Mouse (Mus musculus) Patski (cell line): ENCODE measurements around the gene Clrn1. TPM values are rescaled to one million over a fixed set of nuclear protein-coding genes. Genes with fewer than 3 reads are reported as not detected.

Experiments
- ATAC-seq: fragments of 100-300 bp; one replicate; pipeline ENCODE4 v1.8.0; 2021
- CTCF ChIA-PET: fragments of 350-600 bp; sonication (Branson Sonifier 250); formaldehyde crosslinking; loops from one replicate; lab custom pipeline; 2022; ENCODE audit warnings: inconsistent platforms; lab: Charles Lee
- POLR2A ChIA-PET: fragments of 350-600 bp; sonication (Branson Sonifier 250); formaldehyde crosslinking; loops from one replicate; lab custom pipeline; 2022; ENCODE audit warnings: antibody characterized with exemption, inconsistent platforms; lab: Charles Lee
- DNase-seq: peaks from one replicate; pipeline ENCODE4 v3.0.0-alpha.2; 2011; ENCODE audit warnings: low read depth, low spot score
- H3K27me3 ChIP-seq: fragments of 371-371 bp; one replicate; pipeline ENCODE4 v1.5.1; 2021
- CTCF ChIP-seq: fragments of 100-300 bp; IDR thresholded peaks from one replicate; pipeline ENCODE4 v1.5.1; 2021
- in situ Hi-C: fragments of 300-500 bp; cut with MboI; formaldehyde crosslinking; loops from 3 replicates; pipeline ENCODE4 v1.11.1; 2018; ENCODE audit warnings: low pct_unique_long_range_greater_than_20kb, mixed read lengths
- polyA plus RNA-seq: library from polyadenylated mRNA; unstranded; gene quantifications from one replicate; pipeline ENCODE4 v1.2.3, GENCODE M21; 2021

Clrn1 gene
- not detected for polyA plus RNA-seq

GRCm38 (mm10) chr3:58884801-58885573, at the start of gene Clrn1:
Clrn1 (minus strand) TSS chr3:58885340.
- no peak for ATAC-seq
- ChIA-PET POLR2A (interaction anchor here (0.6 kb wide), 1 partner anchor 116 kb away, joined by 5 read pairs; no protein-coding TSS in a partner anchor), CTCF (interaction anchor here (0.8 to 1.5 kb wide), 5 partner anchors 11 to 174 kb away, joined by 3 read pairs; no protein-coding TSS in a partner anchor)
- no peaks in the 10 kb centered on the region for H3K27me3 ChIP-seq
- DNase-seq: no peak
- in situ Hi-C loops: no loop called here
- no peak for TF ChIP-seq CTCF

- POLR2A ChIA-PET: no interaction called here
- CTCF ChIA-PET: interaction anchor here (1.0 kb wide), 1 partner anchor 10 kb away, joined by 3 read pairs; no protein-coding TSS in a partner anchor
- no peaks in the 10 kb centered on the region for H3K27me3 ChIP-seq
- TF ChIP-seq CTCF: no peak
- in situ Hi-C loops: no loop called here
- ATAC-seq: peak; percentile 78
- DNase-seq: peak; percentile 96
Observed at GRCm38 (mm10) chr3:58924027-58924426, 38.9 kb upstream of the Clrn1 start.

- POLR2A ChIA-PET: no interaction called here
- ATAC-seq (peak; percentile 6), DNase-seq (no peak)
- in situ Hi-C loops: no loop called here
- TF ChIP-seq CTCF: no peak
- H3K27me3 ChIP-seq: no peaks in the 10 kb centered on the region
- CTCF ChIA-PET: interaction anchor here (1.0 kb wide), 1 partner anchor 11 kb away, joined by 3 read pairs; no protein-coding TSS in a partner anchor
Observed at GRCm38 (mm10) chr3:58923140-58923539, 38.0 kb upstream of the Clrn1 start.

- in situ Hi-C loops: no loop called here
- ATAC-seq: no peak
- DNase-seq: no peak
- CTCF ChIA-PET: no interaction called here
- POLR2A ChIA-PET: interaction anchor here (1.0 kb wide), 1 partner anchor 10 kb away, joined by 3 read pairs; no protein-coding TSS in a partner anchor
- no peaks in the 10 kb centered on the region for H3K27me3 ChIP-seq
- TF ChIP-seq CTCF: no peak
Observed at GRCm38 (mm10) chr3:58922636-58923035, 37.5 kb upstream of the Clrn1 start.

GRCm38 (mm10) chr3:58921316-58921715, 36.2 kb upstream of the Clrn1 start:
- POLR2A ChIA-PET: no interaction called here

GRCm38 (mm10) chr3:58904656-58905055, 19.5 kb upstream of the Clrn1 start:
- CTCF ChIA-PET: interaction anchor here (0.8 kb wide), 1 partner anchor 25 kb away, joined by 3 read pairs; no protein-coding TSS in a partner anchor

More at GRCm38 (mm10) chr3:58921316-58921715, 36.2 kb upstream of the Clrn1 start:
- CTCF ChIA-PET: interaction anchor here (0.8 to 1.7 kb wide), 3 partner anchors 8 to 61 kb away, joined by 3 to 4 read pairs (median 3); no protein-coding TSS in a partner anchor
- ATAC-seq (no peak), DNase-seq (no peak)
- H3K27me3 ChIP-seq: no peaks in the 10 kb centered on the region
- TF ChIP-seq CTCF: no peak
- in situ Hi-C loops: no loop called here

GRCm38 (mm10) chr3:58902051-58902758, 17.1 kb upstream of the Clrn1 start:
- no peak for TF ChIP-seq CTCF
- CTCF ChIA-PET: interaction anchor here (0.8 to 1.8 kb wide), 4 partner anchors 13 to 19 kb away, joined by 3 to 4 read pairs (median 4); no protein-coding TSS in a partner anchor

More at GRCm38 (mm10) chr3:58904656-58905055, 19.5 kb upstream of the Clrn1 start:
- DNase-seq (no peak), ATAC-seq (no peak)
- peaks cover 10% of the 10 kb centered on the region for H3K27me3 ChIP-seq
- in situ Hi-C loops: no loop called here
- no peak for TF ChIP-seq CTCF
- POLR2A ChIA-PET: no interaction called here

GRCm38 (mm10) chr3:58895131-58895530, 10.0 kb upstream of the Clrn1 start:
- DNase-seq: no peak
- ChIA-PET POLR2A (no interaction called here), CTCF (interaction anchor here (1.5 kb wide), 1 partner anchor 108 kb away, joined by 3 read pairs; no protein-coding TSS in a partner anchor)

More at GRCm38 (mm10) chr3:58902051-58902758, 17.1 kb upstream of the Clrn1 start:
- peaks cover 6% of the 10 kb centered on the region for H3K27me3 ChIP-seq
- POLR2A ChIA-PET: interaction anchor here (0.8 kb wide), 1 partner anchor 19 kb away, joined by 4 read pairs; no protein-coding TSS in a partner anchor
- in situ Hi-C loops: no loop called here
- ATAC-seq (no peak), DNase-seq (no peak)

GRCm38 (mm10) chr3:58894529-58894928, 9.4 kb upstream of the Clrn1 start:
- no peaks in the 10 kb centered on the region for H3K27me3 ChIP-seq
- in situ Hi-C loops: no loop called here
- TF ChIP-seq CTCF: no peak
- no peak for DNase-seq
- POLR2A ChIA-PET: no interaction called here
- no peak for ATAC-seq
- CTCF ChIA-PET: interaction anchor here (1.5 kb wide), 1 partner anchor 108 kb away, joined by 3 read pairs; no protein-coding TSS in a partner anchor

More at GRCm38 (mm10) chr3:58895131-58895530, 10.0 kb upstream of the Clrn1 start:
- no peaks in the 10 kb centered on the region for H3K27me3 ChIP-seq
- no peak for TF ChIP-seq CTCF
- ATAC-seq: no peak
- in situ Hi-C loops: no loop called here

- DNase-seq: no peak
- ChIA-PET POLR2A (no interaction called here), CTCF (interaction anchor here (1.0 to 1.9 kb wide), 3 partner anchors 9 to 169 kb away, joined by 3 to 6 read pairs (median 3); no protein-coding TSS in a partner anchor)
- H3K27me3 ChIP-seq: no peaks in the 10 kb centered on the region
- in situ Hi-C loops: no loop called here
- TF ChIP-seq CTCF: no peak
- ATAC-seq: no peak
Observed at GRCm38 (mm10) chr3:58889670-58890069, 4.5 kb upstream of the Clrn1 start.
